19 mouse cellular contexts compared by ENCODE assay signal in the genomic region with DNA sequence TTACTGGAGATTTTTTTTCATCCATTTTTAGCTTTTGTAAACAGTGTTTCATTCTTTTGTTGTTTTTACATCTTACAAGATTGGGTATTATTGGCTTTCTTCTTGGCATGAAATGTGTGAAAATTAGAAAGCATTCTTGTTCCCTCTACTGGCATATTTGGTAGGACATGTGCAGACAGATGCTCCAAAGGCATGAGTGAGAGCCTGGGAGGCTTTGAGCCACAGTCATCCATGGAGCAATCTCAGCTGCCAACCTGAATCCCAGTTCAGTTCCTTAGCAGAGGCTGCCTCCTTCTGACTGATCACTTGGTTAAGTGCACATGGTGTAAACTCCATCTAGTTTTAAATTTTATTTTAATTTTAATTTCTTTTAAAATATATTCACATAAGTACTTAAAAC.
A peak's percentile ranks its signal among the peaks of the same experiment; 100 is the strongest.
DNase-seq lines count a peak whose midpoint lies in the region; ATAC-seq and TF ChIP-seq lines count a peak whose summit lies in the region.
"Had no signal": no experiment of that assay in that cellular context is flagged by ENCODE, and none has a peak within 500 bp of the region (broad histone marks: within the 10 kb centered on the region; RNA-seq: fewer than 3 reads in every experiment).

No protein-coding gene starts in this region.

- H3K4me3 ChIP-seq in forebrain, embryonic 11.5 days (ENCODE audit: low read depth, low read length) = no peak overlapping the region
- H3K4me3 ChIP-seq in forebrain, embryonic 10.5 days = no peak overlapping the region
- no peak overlapping the region for H3K4me3 ChIP-seq in hindbrain, postnatal 0 days (ENCODE audit: low read length)
- H3K4me3 ChIP-seq in hindbrain, embryonic 13.5 days = no peak overlapping the region
- H3K4me3 ChIP-seq in midbrain, postnatal 0 days (ENCODE audit: low read depth, low read length) = no peak overlapping the region
- H3K4me3 ChIP-seq in midbrain, embryonic 14.5 days (replicated peaks; ENCODE audit: low read depth, low read length) = no peak overlapping the region
- H3K4me3 ChIP-seq: embryonic facial prominence, embryonic 10.5 days; heart, embryonic 12.5 days; hindbrain, embryonic 10.5 days; hindbrain, embryonic 15.5 days had no signal

- H3K27me3 ChIP-seq in forebrain, embryonic 11.5 days (ENCODE audit: control insufficient read depth, insufficient read depth, low read length) = no peaks in the 10 kb centered on the region
- no peaks in the 10 kb centered on the region for H3K27me3 ChIP-seq in forebrain, embryonic 10.5 days (ENCODE audit: poor library complexity, severe bottlenecking)
- no peaks in the 10 kb centered on the region for H3K27me3 ChIP-seq in hindbrain, postnatal 0 days (ENCODE audit: insufficient read depth, low read length)
- H3K27me3 ChIP-seq in hindbrain, embryonic 13.5 days = no peaks in the 10 kb centered on the region
- no peaks in the 10 kb centered on the region for H3K27me3 ChIP-seq in midbrain, postnatal 0 days (ENCODE audit: insufficient read depth, low read length)
- H3K27me3 ChIP-seq in midbrain, embryonic 14.5 days (ENCODE audit: control insufficient read depth, insufficient read depth, low read length) = no peaks in the 10 kb centered on the region
- H3K27me3 ChIP-seq: CH12.LX; heart, embryonic 12.5 days; hindbrain, embryonic 15.5 days; Patski had no signal

- TF ChIP-seq CTCF in hindbrain, postnatal 0 days (IDR thresholded peaks at IDR 0.05; ENCODE audit: low read depth) = no peak
- peak; percentile 7; the same call in 1 of the 2 replicates for TF ChIP-seq CTCF in midbrain, postnatal 0 days (IDR thresholded peaks at IDR 0.05)

- H3K27ac ChIP-seq in forebrain, embryonic 11.5 days (ENCODE audit: low read depth, low read length) = no peak overlapping the region
- no peak overlapping the region for H3K27ac ChIP-seq in forebrain, embryonic 10.5 days
- H3K27ac ChIP-seq in hindbrain, postnatal 0 days = no peak overlapping the region
- H3K27ac ChIP-seq in hindbrain, embryonic 13.5 days = no peak overlapping the region
- no peak overlapping the region for H3K27ac ChIP-seq in midbrain, postnatal 0 days (ENCODE audit: low read depth, low read length)
- H3K27ac ChIP-seq in midbrain, embryonic 14.5 days (replicated peaks; ENCODE audit: low read depth, low read length) = no peak overlapping the region
- H3K27ac ChIP-seq: embryonic facial prominence, embryonic 10.5 days; hindbrain, embryonic 10.5 days; hindbrain, embryonic 15.5 days had no signal

- H3K4me1 ChIP-seq in forebrain, embryonic 11.5 days (replicated peaks; ENCODE audit: control insufficient read depth, insufficient read depth, low read length) = no peaks in the 10 kb centered on the region
- peaks cover 4% of the 10 kb centered on the region for H3K4me1 ChIP-seq in forebrain, embryonic 10.5 days
- no peaks in the 10 kb centered on the region for H3K4me1 ChIP-seq in hindbrain, postnatal 0 days (ENCODE audit: insufficient read depth, low read length)
- H3K4me1 ChIP-seq in hindbrain, embryonic 13.5 days (replicated peaks) = 0 out of 2 replicates have a peak, but pooled peaks cover 2% of the 10 kb centered on the region
- no peaks in the 10 kb centered on the region for H3K4me1 ChIP-seq in midbrain, postnatal 0 days (ENCODE audit: insufficient read depth, low read length)
- H3K4me1 ChIP-seq in midbrain, embryonic 14.5 days (ENCODE audit: control insufficient read depth, insufficient read depth, low read length) = no peaks in the 10 kb centered on the region
- H3K4me1 ChIP-seq: embryonic facial prominence, embryonic 10.5 days; heart, embryonic 12.5 days; hindbrain, embryonic 15.5 days had no signal

- H3K4me2 ChIP-seq in forebrain, embryonic 11.5 days (ENCODE audit: low read depth, low read length, severe bottlenecking) = no peak overlapping the region
- no peak overlapping the region for H3K4me2 ChIP-seq in hindbrain, postnatal 0 days (ENCODE audit: low read depth, low read length)
- H3K4me2 ChIP-seq in hindbrain, embryonic 13.5 days = no peak overlapping the region
- H3K4me2 ChIP-seq in midbrain, postnatal 0 days (ENCODE audit: low read depth, low read length, poor library complexity, severe bottlenecking) = no peak overlapping the region
- H3K4me2 ChIP-seq in midbrain, embryonic 14.5 days (ENCODE audit: low read length) = no peak overlapping the region
- H3K4me2 ChIP-seq: heart, embryonic 12.5 days; hindbrain, embryonic 15.5 days had no signal

- H3K9ac ChIP-seq in forebrain, embryonic 11.5 days (ENCODE audit: low read length) = no peak overlapping the region
- H3K9ac ChIP-seq in hindbrain, postnatal 0 days (replicated peaks; ENCODE audit: low read length) = no peak overlapping the region
- no peak overlapping the region for H3K9ac ChIP-seq in hindbrain, embryonic 13.5 days
- no peak overlapping the region for H3K9ac ChIP-seq in midbrain, postnatal 0 days (replicated peaks; ENCODE audit: low read length, poor library complexity, severe bottlenecking)
- no peak overlapping the region for H3K9ac ChIP-seq in midbrain, embryonic 14.5 days (replicated peaks; ENCODE audit: low read length)
- H3K9ac ChIP-seq: heart, embryonic 12.5 days; hindbrain, embryonic 15.5 days had no signal

- DNase-seq in forebrain, embryonic 11.5 days (ENCODE audit: low spot score) = no peak
- no peak for DNase-seq in forebrain, embryonic 10.5 days (ENCODE audit: extremely low spot score, low spot score)
- peak; percentile 6 for DNase-seq in hindbrain, postnatal 0 days (ENCODE audit: low spot score)
- DNase-seq in midbrain, postnatal 0 days (ENCODE audit: low spot score) = no peak
- DNase-seq in midbrain, embryonic 14.5 days = no peak
- DNase-seq: adrenal gland, postnatal 14 days; cerebellum, adult 8-10 months; gastrocnemius, postnatal 14 days had no signal

- ATAC-seq in forebrain, embryonic 11.5 days (replicated peaks; ENCODE audit: low FRiP score) = 0 out of 2 replicates have a peak, but pooled peaks have one; percentile 49
- ATAC-seq in hindbrain, postnatal 0 days = no peak
- ATAC-seq in hindbrain, embryonic 13.5 days (ENCODE audit: low FRiP score) = no peak
- no peak for ATAC-seq in midbrain, postnatal 0 days (ENCODE audit: low FRiP score)
- no peak for ATAC-seq in midbrain, embryonic 14.5 days (ENCODE audit: low FRiP score, low TSS enrichment)
- ATAC-seq in megakaryocyte, adult 5-6 weeks (ENCODE audit: poor library complexity, severe bottlenecking) = no peak
- ATAC-seq: activated CD4-positive, CD25-positive, alpha-beta regulatory T cell, adult 4 months; inflammation-experienced regulatory T-cells, adult 6 months; intestine, postnatal 0 days; Patski had no signal

- H3K36me3 ChIP-seq in forebrain, embryonic 11.5 days (ENCODE audit: control insufficient read depth, insufficient read depth, low read length) = no peaks in the 10 kb centered on the region
- H3K36me3 ChIP-seq in forebrain, embryonic 10.5 days (replicated peaks) = no peaks in the 10 kb centered on the region
- no peaks in the 10 kb centered on the region for H3K36me3 ChIP-seq in hindbrain, postnatal 0 days (ENCODE audit: insufficient read depth, low read length)
- no peaks in the 10 kb centered on the region for H3K36me3 ChIP-seq in hindbrain, embryonic 13.5 days
- no peaks in the 10 kb centered on the region for H3K36me3 ChIP-seq in midbrain, postnatal 0 days (ENCODE audit: insufficient read depth, low read length)
- no peaks in the 10 kb centered on the region for H3K36me3 ChIP-seq in midbrain, embryonic 14.5 days (ENCODE audit: control insufficient read depth, insufficient read depth, low read length)
- H3K36me3 ChIP-seq: embryonic facial prominence, embryonic 10.5 days; heart, embryonic 12.5 days; hindbrain, embryonic 10.5 days; hindbrain, embryonic 15.5 days had no signal

- H3K9me3 ChIP-seq in forebrain, embryonic 11.5 days (ENCODE audit: control insufficient read depth, low read length) = no peaks in the 10 kb centered on the region
- no peaks in the 10 kb centered on the region for H3K9me3 ChIP-seq in forebrain, embryonic 10.5 days
- no peaks in the 10 kb centered on the region for H3K9me3 ChIP-seq in hindbrain, postnatal 0 days (ENCODE audit: low read length)
- H3K9me3 ChIP-seq in hindbrain, embryonic 13.5 days = no peaks in the 10 kb centered on the region
- no peaks in the 10 kb centered on the region for H3K9me3 ChIP-seq in midbrain, postnatal 0 days (ENCODE audit: low read length)
- no peaks in the 10 kb centered on the region for H3K9me3 ChIP-seq in midbrain, embryonic 14.5 days (ENCODE audit: control insufficient read depth, low read length)
- H3K9me3 ChIP-seq: embryonic facial prominence, embryonic 10.5 days; heart, embryonic 12.5 days; hindbrain, embryonic 10.5 days; hindbrain, embryonic 15.5 days had no signal
